Mouse (Mus musculus) bone marrow, adult 2 months (tissue): ENCODE data around the gene Mvb12b. TPM values are rescaled to one million over a fixed set of nuclear protein-coding genes. Genes with fewer than 3 reads are reported as not detected.

Source experiments
- H3K27ac ChIP-seq: fragments of 200-500 bp; 2 replicates; pipeline ENCODE4 v1.5.1; 2012; ENCODE audit warnings: low read depth, mild to moderate bottlenecking, control low read depth, inconsistent platforms, low read length; ENCODE audit not compliant: control insufficient read depth, poor library complexity, insufficient read depth
- H3K4me1 ChIP-seq: fragments of 200-500 bp; 2 replicates; pipeline ENCODE4 v1.6.1; 2011; ENCODE audit warnings: low read length; ENCODE audit not compliant: control insufficient read depth, insufficient read depth
- H3K4me3 ChIP-seq: fragments of 200-500 bp; replicated peaks from 2 replicates; pipeline ENCODE3; 2011; ENCODE audit warnings: mild to moderate bottlenecking, low read depth, low read length, control low read depth; ENCODE audit not compliant: control insufficient read depth
- CTCF ChIP-seq: fragments of 200-500 bp; IDR thresholded peaks from 2 replicates; pipeline ENCODE4 v1.5.1; 2011; ENCODE audit warnings: low read length, control low read depth; ENCODE audit not compliant: control insufficient read depth, insufficient read depth
- POLR2A ChIP-seq: fragments of 200-500 bp; IDR thresholded peaks from 2 replicates; pipeline ENCODE4 v1.6.1; 2011; ENCODE audit warnings: low read depth, mild to moderate bottlenecking, control low read depth, low read length, borderline replicate concordance; ENCODE audit not compliant: control insufficient read depth
- WGBS: fragments of 180-500 bp; shearing (Covaris S2); methylation state at CpG from one replicate; pipeline ENCODE4 v1.1.7; 2018; 5-methylcytosine and 5-hydroxymethylcytosine counted together
- polyA plus RNA-seq: library from polyadenylated mRNA; stranded (reverse); fragments of >200 nt; gene quantifications from 2 replicates; pipeline ENCODE4 v1.2.4, GENCODE M21; 2011; ENCODE audit warnings: low replicate concordance; ENCODE audit not compliant: missing spikeins, insufficient read depth, insufficient read length

Mvb12b gene
- polyA plus RNA-seq, 1 experiment: 38.3 TPM

- H3K4me3 ChIP-seq: no peak overlapping the region
- no peaks in the 10 kb centered on the region for H3K4me1 ChIP-seq
- 77% methylated on average over 9 of the region's 9 CpGs for WGBS
- H3K27ac ChIP-seq: no peak overlapping the region
- TF ChIP-seq CTCF: no peak
These were observed 69.9 kb downstream of the Mvb12b start for GRCm38 (mm10) chr2:33817663-33818346.

- no peaks in the 10 kb centered on the region for H3K4me1 ChIP-seq
- H3K27ac ChIP-seq: no peak overlapping the region; the same call in 1 of the 2 replicates
- WGBS: 81% methylated on average over 4 of the region's 4 CpGs
- H3K4me3 ChIP-seq: no peak overlapping the region
- TF ChIP-seq CTCF: no peak
- no peak for TF ChIP-seq POLR2A
These were observed 70.7 kb downstream of the Mvb12b start for GRCm38 (mm10) chr2:33817080-33817479.

- H3K4me1 ChIP-seq: no peaks in the 10 kb centered on the region
- TF ChIP-seq CTCF: no peak
- TF ChIP-seq POLR2A: no peak
- H3K27ac ChIP-seq: no peak overlapping the region
- no peak overlapping the region for H3K4me3 ChIP-seq
- WGBS: 93% methylated on average over 8 of the region's 8 CpGs
These were observed 73.2 kb downstream of the Mvb12b start for GRCm38 (mm10) chr2:33814581-33814980.

GRCm38 (mm10) chr2:33813501-33814240, 74.1 kb downstream of the Mvb12b start:
- H3K4me3 ChIP-seq: no peak overlapping the region
- WGBS: 85% methylated on average over 8 of the region's 8 CpGs
- no peak overlapping the region for H3K27ac ChIP-seq
- TF ChIP-seq CTCF: no peak
- TF ChIP-seq POLR2A: no peak
- no peaks in the 10 kb centered on the region; the same call in 1 of the 2 replicates for H3K4me1 ChIP-seq

- H3K4me3 ChIP-seq: no peak overlapping the region
- H3K4me1 ChIP-seq: no peaks in the 10 kb centered on the region; the same call in 1 of the 2 replicates
- no peak for TF ChIP-seq POLR2A
- no peak for TF ChIP-seq CTCF
- no peak overlapping the region for H3K27ac ChIP-seq
- WGBS: 92% methylated on average over 11 of the region's 11 CpGs
These were observed 74.8 kb downstream of the Mvb12b start for GRCm38 (mm10) chr2:33812980-33813379.

GRCm38 (mm10) chr2:33811349-33811890, 76.3 kb downstream of the Mvb12b start:
- TF ChIP-seq CTCF (no peak), POLR2A (no peak)
- 93% methylated on average over 17 of the region's 17 CpGs for WGBS
- Histone ChIP-seq H3K4me1 (no peaks in the 10 kb centered on the region; the same call in 1 of the 2 replicates), H3K27ac (no peak overlapping the region), H3K4me3 (no peak overlapping the region)

- no peak overlapping the region for H3K4me3 ChIP-seq
- no peak overlapping the region for H3K27ac ChIP-seq
- TF ChIP-seq CTCF: no peak
- no peak for TF ChIP-seq POLR2A
- WGBS: 87% methylated on average over 3 of the region's 3 CpGs
- H3K4me1 ChIP-seq: no peaks in the 10 kb centered on the region; the same call in 1 of the 2 replicates
These were observed 78.7 kb downstream of the Mvb12b start for GRCm38 (mm10) chr2:33809081-33809480.

GRCm38 (mm10) chr2:33808032-33808431, 79.7 kb downstream of the Mvb12b start:
- TF ChIP-seq POLR2A (no peak), CTCF (no peak)
- no peak overlapping the region for H3K4me3 ChIP-seq
- no peak overlapping the region for H3K27ac ChIP-seq
- H3K4me1 ChIP-seq: peaks cover 7% of the 10 kb centered on the region
- 90% methylated on average over 5 of the region's 5 CpGs for WGBS

- Histone ChIP-seq H3K4me1 (peaks cover 17% of the 10 kb centered on the region), H3K4me3 (no peak overlapping the region), H3K27ac (no peak overlapping the region)
- 87% methylated on average over 11 of the region's 11 CpGs for WGBS
- no peak for TF ChIP-seq POLR2A
- TF ChIP-seq CTCF: no peak
These were observed 82.1 kb downstream of the Mvb12b start for GRCm38 (mm10) chr2:33805640-33806039.
